Comparison of ENCODE assay signal across 8 mouse cellular contexts in the genomic region with DNA sequence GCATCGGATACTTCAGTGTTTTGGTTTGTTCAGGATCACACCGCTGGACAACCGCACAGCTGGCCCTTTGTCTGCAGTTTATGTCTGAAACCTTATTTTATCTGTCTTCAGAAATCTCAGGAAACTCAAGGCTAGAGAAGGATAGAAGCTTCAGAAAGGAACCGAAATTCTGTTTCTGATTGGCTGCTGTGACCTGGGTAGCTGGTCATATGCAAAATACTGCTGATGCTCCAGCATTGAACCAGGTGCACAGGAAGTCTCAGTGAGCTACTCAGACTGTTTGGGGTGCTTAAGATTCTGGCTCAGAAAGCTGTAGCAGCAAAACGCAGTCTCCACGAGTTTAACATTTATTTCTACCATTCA. TPM values are rescaled to one million over a fixed set of nuclear protein-coding genes. Genes with fewer than 3 reads are reported as not detected.
DNase-seq lines count a peak whose midpoint lies in the region; ATAC-seq and TF ChIP-seq lines count a peak whose summit lies in the region.

No protein-coding gene starts in this region.

- no peaks in the 10 kb centered on the region for H3K27me3 ChIP-seq in kidney, adult 2 months (replicated peaks; ENCODE audit: control insufficient read depth, insufficient read depth, low read length)
- no peaks in the 10 kb centered on the region for H3K27me3 ChIP-seq in G1E (ENCODE audit: insufficient read depth, low read length)
- no peaks in the 10 kb centered on the region for H3K27me3 ChIP-seq in limb, embryonic 13.5 days
- H3K27me3 ChIP-seq in neural tube, embryonic 14.5 days (ENCODE audit: control insufficient read depth, insufficient read depth, low read length), result no peaks in the 10 kb centered on the region

- H3K4me3 ChIP-seq in kidney, adult 2 months (ENCODE audit: insufficient read depth, low read depth, low read length), result peak overlapping the region; percentile 70
- H3K4me3 ChIP-seq in G1E (ENCODE audit: low read depth, low read length), result peak overlapping the region; percentile 84
- H3K4me3 ChIP-seq in limb, embryonic 13.5 days, result peak overlapping the region; percentile 77
- peak overlapping the region; percentile 72 for H3K4me3 ChIP-seq in neural tube, embryonic 14.5 days (ENCODE audit: low read depth, low read length)

- H3K36me3 ChIP-seq in kidney, adult 2 months (ENCODE audit: control insufficient read depth, insufficient read depth, low read length), result no peaks in the 10 kb centered on the region
- H3K36me3 ChIP-seq in G1E (replicated peaks), result peaks cover 17% of the 10 kb centered on the region
- peaks cover 5% of the 10 kb centered on the region; the same call in 1 of the 2 replicates for H3K36me3 ChIP-seq in limb, embryonic 13.5 days
- no peaks in the 10 kb centered on the region for H3K36me3 ChIP-seq in neural tube, embryonic 14.5 days (ENCODE audit: control insufficient read depth, insufficient read depth, low read length)

- peak overlapping the region; percentile 62 for H3K4me2 ChIP-seq in limb, embryonic 13.5 days (replicated peaks)
- H3K4me2 ChIP-seq in neural tube, embryonic 14.5 days (ENCODE audit: low read depth, low read length), result peak overlapping the region; percentile 50

- under 1% methylated on average over 6 of the region's 6 CpGs for WGBS in kidney, adult 2 months
- 0% methylated on average over 6 of the region's 6 CpGs for WGBS in limb, embryonic 13.5 days
- under 1% methylated on average over 6 of the region's 6 CpGs for WGBS in neural tube, embryonic 14.5 days

- no peaks in the 10 kb centered on the region for H3K9me3 ChIP-seq in G1E (replicated peaks)
- H3K9me3 ChIP-seq in limb, embryonic 13.5 days, result no peaks in the 10 kb centered on the region
- no peaks in the 10 kb centered on the region for H3K9me3 ChIP-seq in neural tube, embryonic 14.5 days (ENCODE audit: control insufficient read depth, low read length)

- H3K9ac ChIP-seq in limb, embryonic 13.5 days, result peak overlapping the region; percentile 83
- peak overlapping the region; percentile 86 for H3K9ac ChIP-seq in neural tube, embryonic 14.5 days (replicated peaks; ENCODE audit: low read depth, low read length)

- ATAC-seq in G1E (ENCODE audit: extremely low read depth, insufficient number of reproducible peaks, low FRiP score, poor library complexity, severe bottlenecking), result peak; percentile 37
- ATAC-seq in limb, embryonic 13.5 days (ENCODE audit: low FRiP score, low read depth), result peak; percentile 81
- ATAC-seq in neural tube, embryonic 14.5 days (ENCODE audit: low read depth), result peak; percentile 81

- DNase-seq in kidney, adult 2 months, result no peak
- no peak for DNase-seq in kidney, postnatal 25 days
- peak; percentile 71 for DNase-seq in G1E (ENCODE audit: low spot score)
- DNase-seq in fibroblast of lung, adult 2 months (ENCODE audit: low read depth), result peak; percentile 29
- no peak for DNase-seq in spleen, postnatal 14 days (ENCODE audit: low spot score in 2 of 2)
- DNase-seq in left cerebral cortex, adult 8-10 months (ENCODE audit: low spot score in 2 of 2), result no peak

- no peak for TF ChIP-seq CTCF in kidney, adult 2 months (conservative IDR thresholded peaks at IDR 0.05; ENCODE audit: insufficient read depth, insufficient read length, low read depth, low read length)
- TF ChIP-seq CTCF in G1E (IDR thresholded peaks at IDR 0.05; ENCODE audit: low read depth, low read length), result no peak

- H3K27ac ChIP-seq in kidney, adult 2 months (ENCODE audit: insufficient read depth, low read depth, low read length), result peak overlapping the region; percentile 27; the same call in 1 of the 2 replicates
- peak overlapping the region; percentile 91 for H3K27ac ChIP-seq in limb, embryonic 13.5 days
- H3K27ac ChIP-seq in neural tube, embryonic 14.5 days (ENCODE audit: low read depth, low read length), result peak overlapping the region; percentile 78

- TF ChIP-seq POLR2A in kidney, adult 2 months (IDR thresholded peaks at IDR 0.05; ENCODE audit: low read depth, low read length), result no peak

- H3K4me1 ChIP-seq in kidney, adult 2 months (ENCODE audit: control insufficient read depth, insufficient read depth, low read length), result no peaks in the 10 kb centered on the region
- H3K4me1 ChIP-seq in G1E (ENCODE audit: insufficient read depth, low read depth, low read length), result peaks cover 18% of the 10 kb centered on the region
- peaks cover 12% of the 10 kb centered on the region for H3K4me1 ChIP-seq in limb, embryonic 13.5 days
- 0 out of 2 replicates have a peak, but pooled peaks cover 4% of the 10 kb centered on the region for H3K4me1 ChIP-seq in neural tube, embryonic 14.5 days (ENCODE audit: control insufficient read depth, insufficient read depth, low read length)

RNA-seq across cellular contexts. Expression of a gene that starts 0.4 kb away (rescaled TPM):
- 2.9 and 3.9 TPM in 2 replicates for polyA plus RNA-seq in kidney, adult 2 months (2012; rRNA removed)
- 13.2 and 23.2 TPM in 2 replicates for total RNA-seq in G1E (2014; fragmentation: Nextera tagmentation)
- total RNA-seq in G1E (2017), result 17.4 and 21.3 TPM in 2 replicates
- polyA plus RNA-seq in G1E (2012), result 1.1 TPM in 2 replicates
- 10.2 and 12.0 TPM in 2 replicates for polyA plus RNA-seq in limb, embryonic 13.5 days (2015; fragmentation: Nextera tagmentation; extraction: Ambion mirVana)
- polyA plus RNA-seq in neural tube, embryonic 14.5 days (2014; fragmentation: Nextera tagmentation; extraction: Ambion mirVana), result 8.5 and 8.6 TPM in 2 replicates
- 1 to 10 TPM; 3.7 to 4.9 (median 4.3) TPM for total RNA-seq in left cerebral cortex, adult 8-10 months (2022)

Comparison
In these comparisons a context has a peak if more than half of its experiments do, and no peak if none do; other contexts are left out.
1. DNase-seq: peak in G1E (single experiment) and fibroblast of lung, adult 2 months (single experiment); none in kidney, adult 2 months (single experiment), kidney, postnatal 25 days (0 of 2), spleen, postnatal 14 days (0 of 2) and left cerebral cortex, adult 8-10 months (0 of 2).
2. H3K27ac ChIP-seq: peak in every context shown above with its lines; median percentile 91 in limb, embryonic 13.5 days; 78 in neural tube, embryonic 14.5 days; 27 in kidney, adult 2 months.
3. Peak in every context shown above with its lines, with median percentiles within 50 percentile points of each other: H3K4me3 ChIP-seq and ATAC-seq.